Mouse (Mus musculus): ENCODE measurements around the gene Ggact. TPM values are rescaled to one million over a fixed set of nuclear protein-coding genes. Genes with fewer than 3 reads are reported as not detected.

The Ggact gene
- polyA plus RNA-seq, 1 experiment from 2014 or later = 50.4 TPM

GRCm38 (mm10) chr14:122876723-122877122 is 36.8 kb downstream of the Ggact start:
- H3K27me3 ChIP-seq (replicated peaks; ENCODE audit: control insufficient read depth, insufficient read depth, low read length) = no peaks in the 10 kb centered on the region
- no peaks in the 10 kb centered on the region for H3K36me3 ChIP-seq (ENCODE audit: control insufficient read depth, insufficient read depth, low read length)
- ATAC-seq = no peak
- 78% methylated on average over 7 of the region's 7 CpGs for WGBS
- no peak overlapping the region for H3K9ac ChIP-seq (ENCODE audit: low read depth, low read length)
- 0 out of 2 replicates have a peak, but pooled peaks cover 3% of the 10 kb centered on the region for H3K4me1 ChIP-seq (ENCODE audit: control insufficient read depth, insufficient read depth, low read length)
- no peak overlapping the region for H3K27ac ChIP-seq (ENCODE audit: low read length)
- H3K4me2 ChIP-seq (ENCODE audit: low read depth, low read length) = no peak overlapping the region
- no peaks in the 10 kb centered on the region for H3K9me3 ChIP-seq (ENCODE audit: control insufficient read depth, low read length)
- H3K4me3 ChIP-seq (ENCODE audit: low read length) = no peak overlapping the region

DNA sequence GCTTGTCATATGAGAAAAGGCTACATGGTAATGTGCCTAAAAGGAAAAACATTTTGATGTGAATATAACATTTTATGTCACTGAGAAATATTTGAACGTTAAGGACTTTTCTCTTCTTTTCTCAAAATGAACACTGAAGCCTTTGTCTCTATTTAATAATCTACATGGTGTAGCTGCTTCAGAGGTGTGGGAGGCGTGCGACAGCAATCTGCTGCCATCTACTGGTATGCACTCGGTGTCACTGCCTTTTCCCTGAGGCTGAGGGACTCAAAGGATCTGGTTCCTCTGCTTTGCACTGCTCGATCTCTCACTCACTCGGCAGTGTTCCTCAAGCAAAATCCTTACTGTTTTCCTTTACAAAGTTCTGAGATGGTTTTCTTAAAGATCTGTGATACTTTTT is 37.4 kb downstream of the Ggact start:
- Histone ChIP-seq H3K9me3 (ENCODE audit: control insufficient read depth, low read length) (no peaks in the 10 kb centered on the region), H3K27ac (ENCODE audit: low read length) (no peak overlapping the region), H3K4me1 (ENCODE audit: control insufficient read depth, insufficient read depth, low read length) (0 out of 2 replicates have a peak, but pooled peaks cover 3% of the 10 kb centered on the region), H3K4me3 (ENCODE audit: low read length) (no peak overlapping the region), H3K36me3 (ENCODE audit: control insufficient read depth, insufficient read depth, low read length) (no peaks in the 10 kb centered on the region), H3K4me2 (ENCODE audit: low read depth, low read length) (no peak overlapping the region), H3K27me3 (replicated peaks; ENCODE audit: control insufficient read depth, insufficient read depth, low read length) (no peaks in the 10 kb centered on the region), H3K9ac (ENCODE audit: low read depth, low read length) (no peak overlapping the region)
- peak; percentile 93 for ATAC-seq
- whole genome bisulfite sequencing = 2% methylated on average over 6 of the region's 6 CpGs

GRCm38 (mm10) chr14:122875636-122876035 is 37.9 kb downstream of the Ggact start:
- Histone ChIP-seq H3K27me3 (replicated peaks; ENCODE audit: control insufficient read depth, insufficient read depth, low read length) (no peaks in the 10 kb centered on the region), H3K4me2 (ENCODE audit: low read depth, low read length) (no peak overlapping the region), H3K27ac (ENCODE audit: low read length) (no peak overlapping the region), H3K4me3 (ENCODE audit: low read length) (no peak overlapping the region), H3K9ac (ENCODE audit: low read depth, low read length) (no peak overlapping the region), H3K36me3 (ENCODE audit: control insufficient read depth, insufficient read depth, low read length) (no peaks in the 10 kb centered on the region), H3K4me1 (ENCODE audit: control insufficient read depth, insufficient read depth, low read length) (0 out of 2 replicates have a peak, but pooled peaks cover 3% of the 10 kb centered on the region), H3K9me3 (ENCODE audit: control insufficient read depth, low read length) (no peaks in the 10 kb centered on the region)
- 69% methylated on average over 6 of the region's 6 CpGs for WGBS
- ATAC-seq = no peak

- H3K4me3 ChIP-seq (ENCODE audit: low read length) = no peak overlapping the region
- no peaks in the 10 kb centered on the region for H3K36me3 ChIP-seq (ENCODE audit: control insufficient read depth, insufficient read depth, low read length)
- no peak overlapping the region for H3K27ac ChIP-seq (ENCODE audit: low read length)
- no peaks in the 10 kb centered on the region for H3K27me3 ChIP-seq (replicated peaks; ENCODE audit: control insufficient read depth, insufficient read depth, low read length)
- no peaks in the 10 kb centered on the region for H3K9me3 ChIP-seq (ENCODE audit: control insufficient read depth, low read length)
- H3K9ac ChIP-seq (ENCODE audit: low read depth, low read length) = no peak overlapping the region
- WGBS = 86% methylated on average over 8 of the region's 8 CpGs
- ATAC-seq = no peak
- 0 out of 2 replicates have a peak, but pooled peaks cover under 1% of the 10 kb centered on the region for H3K4me1 ChIP-seq (ENCODE audit: control insufficient read depth, insufficient read depth, low read length)
- no peak overlapping the region for H3K4me2 ChIP-seq (ENCODE audit: low read depth, low read length)
Observed at GRCm38 (mm10) chr14:122875056-122875455, 38.5 kb downstream of the Ggact start.

- Histone ChIP-seq H3K27ac (ENCODE audit: low read length) (no peak overlapping the region), H3K4me3 (ENCODE audit: low read length) (no peak overlapping the region), H3K4me2 (ENCODE audit: low read depth, low read length) (no peak overlapping the region), H3K4me1 (ENCODE audit: control insufficient read depth, insufficient read depth, low read length) (no peaks in the 10 kb centered on the region), H3K9me3 (ENCODE audit: control insufficient read depth, low read length) (no peaks in the 10 kb centered on the region), H3K27me3 (replicated peaks; ENCODE audit: control insufficient read depth, insufficient read depth, low read length) (no peaks in the 10 kb centered on the region), H3K9ac (ENCODE audit: low read depth, low read length) (no peak overlapping the region), H3K36me3 (ENCODE audit: control insufficient read depth, insufficient read depth, low read length) (no peaks in the 10 kb centered on the region)
- WGBS = 72% methylated on average over 6 of the region's 6 CpGs
- no peak for ATAC-seq
Observed at GRCm38 (mm10) chr14:122872612-122873011, 40.9 kb downstream of the Ggact start.

GRCm38 (mm10) chr14:122871841-122872580 is 41.5 kb downstream of the Ggact start:
- Histone ChIP-seq H3K27ac (ENCODE audit: low read length) (no peak overlapping the region), H3K9ac (ENCODE audit: low read depth, low read length) (no peak overlapping the region), H3K27me3 (replicated peaks; ENCODE audit: control insufficient read depth, insufficient read depth, low read length) (no peaks in the 10 kb centered on the region), H3K4me2 (ENCODE audit: low read depth, low read length) (no peak overlapping the region), H3K36me3 (ENCODE audit: control insufficient read depth, insufficient read depth, low read length) (no peaks in the 10 kb centered on the region), H3K4me1 (ENCODE audit: control insufficient read depth, insufficient read depth, low read length) (no peaks in the 10 kb centered on the region), H3K9me3 (ENCODE audit: control insufficient read depth, low read length) (no peaks in the 10 kb centered on the region), H3K4me3 (ENCODE audit: low read length) (no peak overlapping the region)
- 53% methylated on average over 4 of the region's 4 CpGs for WGBS
- no peak for ATAC-seq

DNA sequence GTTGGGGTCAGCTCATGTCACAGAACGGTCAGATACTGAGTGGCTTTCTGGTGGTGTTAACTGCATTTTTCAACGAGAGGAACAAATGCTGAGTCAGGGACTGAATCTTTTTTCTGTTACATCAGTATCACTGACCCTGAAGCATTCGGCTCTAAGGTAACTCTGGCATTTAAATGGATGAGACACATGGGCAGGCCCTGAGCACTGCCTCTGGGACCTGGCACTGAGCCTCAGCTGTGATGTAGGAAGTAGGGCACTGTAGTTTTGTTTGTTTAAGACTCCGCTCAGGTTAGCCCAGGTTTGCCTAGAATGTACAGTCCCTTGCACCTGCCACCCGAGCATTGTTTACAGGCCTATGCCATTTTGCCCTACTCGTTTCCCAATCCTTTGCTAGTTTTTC is 43.7 kb downstream of the Ggact start:
- Histone ChIP-seq H3K27ac (ENCODE audit: low read length) (no peak overlapping the region), H3K4me2 (ENCODE audit: low read depth, low read length) (no peak overlapping the region), H3K4me1 (ENCODE audit: control insufficient read depth, insufficient read depth, low read length) (no peaks in the 10 kb centered on the region), H3K27me3 (replicated peaks; ENCODE audit: control insufficient read depth, insufficient read depth, low read length) (no peaks in the 10 kb centered on the region), H3K4me3 (ENCODE audit: low read length) (no peak overlapping the region), H3K9me3 (ENCODE audit: control insufficient read depth, low read length) (no peaks in the 10 kb centered on the region), H3K9ac (ENCODE audit: low read depth, low read length) (no peak overlapping the region), H3K36me3 (ENCODE audit: control insufficient read depth, insufficient read depth, low read length) (no peaks in the 10 kb centered on the region)
- WGBS = 75% methylated on average over 6 of the region's 6 CpGs
- ATAC-seq = no peak

- no peak overlapping the region for H3K27ac ChIP-seq (ENCODE audit: low read length)
- H3K4me2 ChIP-seq (ENCODE audit: low read depth, low read length) = no peak overlapping the region
- 70% methylated on average over 4 of the region's 4 CpGs for WGBS
- no peaks in the 10 kb centered on the region for H3K36me3 ChIP-seq (ENCODE audit: control insufficient read depth, insufficient read depth, low read length)
- no peaks in the 10 kb centered on the region for H3K4me1 ChIP-seq (ENCODE audit: control insufficient read depth, insufficient read depth, low read length)
- H3K27me3 ChIP-seq (replicated peaks; ENCODE audit: control insufficient read depth, insufficient read depth, low read length) = no peaks in the 10 kb centered on the region
- no peak overlapping the region for H3K4me3 ChIP-seq (ENCODE audit: low read length)
- no peak overlapping the region for H3K9ac ChIP-seq (ENCODE audit: low read depth, low read length)
- no peak for ATAC-seq
- no peaks in the 10 kb centered on the region for H3K9me3 ChIP-seq (ENCODE audit: control insufficient read depth, low read length)
Observed at GRCm38 (mm10) chr14:122867531-122868285, 45.8 kb downstream of the Ggact start.

- H3K4me1 ChIP-seq (ENCODE audit: control insufficient read depth, insufficient read depth, low read length) = no peaks in the 10 kb centered on the region
- no peak overlapping the region for H3K4me3 ChIP-seq (ENCODE audit: low read length)
- H3K9ac ChIP-seq (ENCODE audit: low read depth, low read length) = no peak overlapping the region
- 61% methylated on average over 4 of the region's 4 CpGs for WGBS
- no peaks in the 10 kb centered on the region for H3K27me3 ChIP-seq (replicated peaks; ENCODE audit: control insufficient read depth, insufficient read depth, low read length)
- H3K27ac ChIP-seq (ENCODE audit: low read length) = no peak overlapping the region
- no peak overlapping the region for H3K4me2 ChIP-seq (ENCODE audit: low read depth, low read length)
- H3K9me3 ChIP-seq (ENCODE audit: control insufficient read depth, low read length) = no peaks in the 10 kb centered on the region
- peak; percentile 56; the same call in 1 of the 2 replicates for ATAC-seq
- H3K36me3 ChIP-seq (ENCODE audit: control insufficient read depth, insufficient read depth, low read length) = no peaks in the 10 kb centered on the region
Observed at GRCm38 (mm10) chr14:122865462-122866129, 48.0 kb downstream of the Ggact start.
